Mouse (Mus musculus) lung, postnatal 0 days (tissue): ENCODE results near the gene C130026I21Rik. TPM values are rescaled to one million over a fixed set of nuclear protein-coding genes. Genes with fewer than 3 reads are reported as not detected.
"Not testable (repeated sequence)": the region's sequence is repeated elsewhere in the genome, so short reads cannot be mapped to it uniquely, and the experiment has no call there.

ENCODE experiments used
- ATAC-seq: fragments of 200-750 bp; cut with Nextera tagmentation; 2 replicates; pipeline ENCODE4 v1.8.0; 2017; ENCODE audit warnings: moderate library complexity
- DNase-seq: peaks from one replicate; pipeline ENCODE4 v3.0.0-alpha.2; 2016; ENCODE audit warnings: low spot score
- H3K27ac ChIP-seq: fragments of 300-500 bp; sonication (generic); 2 replicates; pipeline ENCODE4 v1.5.1; 2014; ENCODE audit warnings: antibody characterized with exemption, mild to moderate bottlenecking, low read length, mixed read lengths
- H3K27me3 ChIP-seq: fragments of 300-500 bp; sonication (generic); replicated peaks from 2 replicates; pipeline ENCODE4 v1.6.1; 2014; ENCODE audit warnings: low read length, mixed read lengths; ENCODE audit not compliant: insufficient read depth
- H3K36me3 ChIP-seq: fragments of 300-500 bp; sonication (generic); 2 replicates; pipeline ENCODE4 v1.6.1; 2014; ENCODE audit warnings: low read length, mixed read lengths; ENCODE audit not compliant: insufficient read depth
- H3K4me1 ChIP-seq: fragments of 300-500 bp; sonication (generic); 2 replicates; pipeline ENCODE4 v1.6.1; 2014; ENCODE audit warnings: antibody characterized with exemption, low read depth, low read length, mixed read lengths; ENCODE audit not compliant: insufficient read depth
- H3K4me2 ChIP-seq: fragments of 300-500 bp; sonication (generic); replicated peaks from 2 replicates; pipeline ENCODE4 v1.6.1; 2014; ENCODE audit warnings: low read depth, mild to moderate bottlenecking, low read length, moderate library complexity, mixed read lengths
- H3K4me3 ChIP-seq: fragments of 300-500 bp; sonication (generic); 2 replicates; pipeline ENCODE4 v1.5.1; 2014; ENCODE audit warnings: low read depth, low read length
- H3K9ac ChIP-seq: fragments of 300-500 bp; sonication (generic); replicated peaks from 2 replicates; pipeline ENCODE4 v1.6.1; 2014; ENCODE audit warnings: low read depth, mild to moderate bottlenecking
- H3K9me3 ChIP-seq: fragments of 300-500 bp; sonication (generic); 2 replicates; pipeline ENCODE4 v1.6.1; 2016; ENCODE audit warnings: low read length, mixed read lengths
- WGBS: fragments of 180-500 bp; shearing (Covaris S2); extraction: QIAGEN DNeasy Blood & Tissue Kit; methylation state at CpG from one replicate; pipeline ENCODE4 v1.1.7; 2014; 5-methylcytosine and 5-hydroxymethylcytosine counted together
- polyA plus RNA-seq: library from polyadenylated mRNA; unstranded; fragments of >200 nt; fragmentation: Nextera tagmentation; extraction: Ambion mirVana; gene quantifications from 2 replicates; pipeline ENCODE4 v1.2.1, GENCODE M21; 2015

Gene C130026I21Rik
- polyA plus RNA-seq, 1 experiment from 2014 or later = 0.72 TPM

- not testable (repeated sequence) for H3K27me3 ChIP-seq, H3K27ac ChIP-seq, H3K4me1 ChIP-seq, H3K36me3 ChIP-seq, H3K4me2 ChIP-seq, DNase-seq, H3K4me3 ChIP-seq, H3K9me3 ChIP-seq, H3K9ac ChIP-seq, ATAC-seq
- WGBS = 50% methylated on average over 1 of the region's 1 CpGs
Observed at GRCm38 (mm10) chr1:85086211-85086610, 184.2 kb downstream of the C130026I21Rik start.

GRCm38 (mm10) chr1:85084803-85085202 lies 185.6 kb downstream of the C130026I21Rik start:
- DNase-seq, H3K4me3 ChIP-seq, H3K4me2 ChIP-seq, H3K27ac ChIP-seq, H3K4me1 ChIP-seq, H3K36me3 ChIP-seq, H3K9ac ChIP-seq, H3K27me3 ChIP-seq, H3K9me3 ChIP-seq, ATAC-seq: not testable (repeated sequence)
- 55% methylated on average over 2 of the region's 3 CpGs for WGBS

- not testable (repeated sequence) for DNase-seq, H3K27ac ChIP-seq, ATAC-seq, H3K4me1 ChIP-seq, H3K4me2 ChIP-seq, H3K9me3 ChIP-seq, H3K4me3 ChIP-seq, H3K27me3 ChIP-seq, H3K9ac ChIP-seq, H3K36me3 ChIP-seq
- 47% methylated on average over 3 of the region's 3 CpGs for WGBS
Observed at GRCm38 (mm10) chr1:85073099-85073498, 197.3 kb downstream of the C130026I21Rik start.

- not testable (repeated sequence) for H3K36me3 ChIP-seq, H3K4me1 ChIP-seq, H3K4me2 ChIP-seq, H3K9me3 ChIP-seq, H3K9ac ChIP-seq, ATAC-seq, H3K27ac ChIP-seq, H3K27me3 ChIP-seq, H3K4me3 ChIP-seq
- WGBS = 43% methylated on average over 3 of the region's 3 CpGs
- DNase-seq = peak; percentile 2
Observed at GRCm38 (mm10) chr1:85071690-85072089, 198.7 kb downstream of the C130026I21Rik start.

GRCm38 (mm10) chr1:85035801-85036200 lies 234.6 kb downstream of the C130026I21Rik start:
- not testable (repeated sequence) for H3K9ac ChIP-seq, H3K36me3 ChIP-seq, H3K9me3 ChIP-seq, ATAC-seq, H3K4me1 ChIP-seq, H3K27me3 ChIP-seq, H3K4me2 ChIP-seq, H3K27ac ChIP-seq, H3K4me3 ChIP-seq
- 62% methylated on average over 4 of the region's 6 CpGs for WGBS
- peak; percentile 2 for DNase-seq

GRCm38 (mm10) chr1:85034394-85034793 lies 236.0 kb downstream of the C130026I21Rik start:
- not testable (repeated sequence) for H3K9me3 ChIP-seq, H3K4me1 ChIP-seq, DNase-seq, H3K4me3 ChIP-seq, H3K4me2 ChIP-seq, H3K27ac ChIP-seq, H3K36me3 ChIP-seq, ATAC-seq, H3K27me3 ChIP-seq, H3K9ac ChIP-seq
- WGBS = 65% methylated on average over 3 of the region's 4 CpGs

GRCm38 (mm10) chr1:85033616-85034015 lies 236.8 kb downstream of the C130026I21Rik start:
- not testable (repeated sequence) for H3K9ac ChIP-seq, H3K27ac ChIP-seq, ATAC-seq, H3K36me3 ChIP-seq, H3K9me3 ChIP-seq, H3K4me1 ChIP-seq, H3K4me3 ChIP-seq, H3K27me3 ChIP-seq, H3K4me2 ChIP-seq, DNase-seq
- WGBS = 86% methylated on average over 4 of the region's 6 CpGs

- ATAC-seq, H3K27me3 ChIP-seq, H3K4me3 ChIP-seq, H3K4me2 ChIP-seq, H3K27ac ChIP-seq, H3K9me3 ChIP-seq, H3K4me1 ChIP-seq, H3K9ac ChIP-seq, DNase-seq, H3K36me3 ChIP-seq: not testable (repeated sequence)
- WGBS = 57% methylated on average over 12 of the region's 14 CpGs
Observed at GRCm38 (mm10) chr1:85030211-85030610, 240.2 kb downstream of the C130026I21Rik start.

GRCm38 (mm10) chr1:85011933-85012332 lies 258.4 kb downstream of the C130026I21Rik start:
- DNase-seq, H3K4me3 ChIP-seq, H3K4me2 ChIP-seq, H3K9ac ChIP-seq, H3K27ac ChIP-seq, H3K36me3 ChIP-seq, ATAC-seq, H3K9me3 ChIP-seq, H3K27me3 ChIP-seq, H3K4me1 ChIP-seq: not testable (repeated sequence)
- 93% methylated on average over 12 of the region's 13 CpGs for WGBS

GRCm38 (mm10) chr1:85010947-85011346 lies 259.4 kb downstream of the C130026I21Rik start:
- H3K9ac ChIP-seq, DNase-seq, H3K4me2 ChIP-seq, H3K9me3 ChIP-seq, H3K4me3 ChIP-seq, H3K36me3 ChIP-seq, ATAC-seq, H3K27ac ChIP-seq, H3K4me1 ChIP-seq, H3K27me3 ChIP-seq: not testable (repeated sequence)
- 66% methylated on average over 3 of the region's 3 CpGs for WGBS
